Comparison of ENCODE assay signal across 20 mouse cellular contexts in genomic region chr1:119986555-119986954, GRCm38 (mm10). TPM values are rescaled to one million over a fixed set of nuclear protein-coding genes. Genes with fewer than 3 reads are reported as not detected.
"Had no signal": no experiment of that assay in that cellular context is flagged by ENCODE, and none has a peak within 500 bp of the region (broad histone marks: within the 10 kb centered on the region; RNA-seq: fewer than 3 reads in every experiment).

No protein-coding gene starts in this region.

- H3K36me3 ChIP-seq: midbrain, embryonic 12.5 days; midbrain, embryonic 15.5 days; neural tube, embryonic 12.5 days; neural tube, embryonic 15.5 days had no signal

- DNase-seq: layer of hippocampus, postnatal 36 days; liver, postnatal 0 days; lung, embryonic 14.5 days; retina, postnatal 1 day; right cerebral cortex, postnatal 25 days; spleen, adult 18-20 months; thymus, adult 18-20 months; thymus, postnatal 36 days had no signal

- ATAC-seq: intestine, postnatal 0 days; liver, postnatal 0 days; lung, postnatal 0 days; midbrain, embryonic 15.5 days had no signal

- H3K27me3 ChIP-seq: midbrain, embryonic 12.5 days; midbrain, embryonic 15.5 days; neural tube, embryonic 12.5 days; neural tube, embryonic 15.5 days had no signal

- H3K9ac ChIP-seq: liver, embryonic 14.5 days; liver, postnatal 0 days; lung, embryonic 14.5 days; midbrain, embryonic 12.5 days; midbrain, embryonic 15.5 days; neural tube, embryonic 12.5 days; neural tube, embryonic 15.5 days had no signal

- H3K9me3 ChIP-seq: midbrain, embryonic 15.5 days; neural tube, embryonic 12.5 days; neural tube, embryonic 15.5 days had no signal

- H3K27ac ChIP-seq: left cerebral cortex, adult 2 months; liver, embryonic 14.5 days; macrophage; midbrain, embryonic 12.5 days; midbrain, embryonic 15.5 days; neural tube, embryonic 12.5 days; neural tube, embryonic 15.5 days had no signal

- H3K4me2 ChIP-seq: lung, embryonic 14.5 days; midbrain, embryonic 12.5 days; midbrain, embryonic 15.5 days; neural tube, embryonic 12.5 days; neural tube, embryonic 15.5 days had no signal

- H3K4me1 ChIP-seq: midbrain, embryonic 12.5 days; midbrain, embryonic 15.5 days; neural tube, embryonic 12.5 days; neural tube, embryonic 15.5 days had no signal

- H3K4me3 ChIP-seq: left cerebral cortex, adult 2 months; midbrain, embryonic 12.5 days; midbrain, embryonic 15.5 days; neural tube, embryonic 12.5 days; neural tube, embryonic 15.5 days had no signal

RNA-seq across cellular contexts. Expression of gene Cfap221, which starts 10.5 kb away (rescaled TPM):
- polyA plus RNA-seq: intestine, postnatal 0 days; limb, embryonic 11.5 days; liver, adult 2 months; liver, embryonic 14.5 days; liver, postnatal 0 days; lung, embryonic 14.5 days; macrophage; neural tube, embryonic 12.5 days; urinary bladder, adult 2 months had no signal

RNA-seq across cellular contexts. Expression of gene Sctr, which starts 20.1 kb away (rescaled TPM):
- polyA plus RNA-seq: limb, embryonic 11.5 days; liver, adult 2 months; macrophage had no signal
